Mouse (Mus musculus) erythroblast, adult 5-6 weeks (primary cell): ENCODE data around the gene Dynlt1b. TPM values are rescaled to one million over a fixed set of nuclear protein-coding genes. Genes with fewer than 3 reads are reported as not detected.
"Not testable (repeated sequence)": the region's sequence is repeated elsewhere in the genome, so short reads cannot be mapped to it uniquely, and the experiment has no call there.

Experiments used
- ATAC-seq: replicated peaks from 2 replicates; pipeline ENCODE4 v1.8.0; 2016; ENCODE audit warnings: moderate number of reproducible peaks, mild to moderate bottlenecking, moderate TSS enrichment, inconsistent platforms; ENCODE audit not compliant: poor library complexity, low FRiP score, severe bottlenecking
- total RNA-seq, 2 experiments: library from RNA; stranded (forward) in 1 of 2; stranded (reverse) in 1 of 2; fragments of 150-400 nt in 1 of 2; fragments of 200-764, 138-1000 nt in 1 of 2; gene quantifications; 2 replicates each; pipeline versions ENCODE4 v1.2.3 to v1.2.4; 2015 to 2017; ENCODE audit warnings: low replicate concordance in 2 of 2

Dynlt1b gene
- total RNA-seq, 2 experiments from 2014 or later = 47.7 to 49.7 TPM

- ATAC-seq = not testable (repeated sequence)
Observed at GRCm38 (mm10) chr17:6421547-6422326, 8.2 kb upstream of the Dynlt1b start.

GRCm38 (mm10) chr17:6422370-6422769 lies 7.5 kb upstream of the Dynlt1b start:
- ATAC-seq = not testable (repeated sequence)

GRCm38 (mm10) chr17:6422805-6423204 lies 7.1 kb upstream of the Dynlt1b start:
- ATAC-seq = not testable (repeated sequence)

- ATAC-seq = not testable (repeated sequence)
Observed at GRCm38 (mm10) chr17:6424294-6424980, 5.5 kb upstream of the Dynlt1b start.

DNA sequence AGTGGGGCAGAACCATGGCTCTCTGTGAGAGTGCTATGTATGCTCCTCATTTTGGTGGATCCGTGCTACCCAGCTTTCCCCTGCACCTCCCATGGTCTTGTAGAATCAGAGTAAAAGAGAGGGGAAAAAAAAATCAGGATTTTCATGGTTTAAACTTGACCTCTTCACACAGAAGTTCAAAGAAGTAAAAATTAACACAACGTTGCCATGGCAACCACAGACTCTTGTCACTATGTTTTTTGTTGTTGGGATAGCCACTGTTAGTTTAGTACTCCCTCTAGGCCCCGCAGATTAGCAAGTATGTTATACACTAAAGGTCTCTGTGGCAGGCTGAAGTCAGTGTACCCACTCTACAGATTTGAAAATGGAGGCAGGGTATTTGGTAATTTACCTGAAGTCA lies 4.6 kb upstream of the Dynlt1b start:
- ATAC-seq = not testable (repeated sequence)

GRCm38 (mm10) chr17:6426869-6427268 lies 3.0 kb upstream of the Dynlt1b start:
- not testable (repeated sequence) for ATAC-seq

GRCm38 (mm10) chr17:6428926-6429325 lies 986 bp upstream of the Dynlt1b start:
- not testable (repeated sequence) for ATAC-seq

GRCm38 (mm10) chr17:6430410-6431001 lies 594 bp downstream of the Dynlt1b start:
- ATAC-seq = peak; percentile 36

DNA sequence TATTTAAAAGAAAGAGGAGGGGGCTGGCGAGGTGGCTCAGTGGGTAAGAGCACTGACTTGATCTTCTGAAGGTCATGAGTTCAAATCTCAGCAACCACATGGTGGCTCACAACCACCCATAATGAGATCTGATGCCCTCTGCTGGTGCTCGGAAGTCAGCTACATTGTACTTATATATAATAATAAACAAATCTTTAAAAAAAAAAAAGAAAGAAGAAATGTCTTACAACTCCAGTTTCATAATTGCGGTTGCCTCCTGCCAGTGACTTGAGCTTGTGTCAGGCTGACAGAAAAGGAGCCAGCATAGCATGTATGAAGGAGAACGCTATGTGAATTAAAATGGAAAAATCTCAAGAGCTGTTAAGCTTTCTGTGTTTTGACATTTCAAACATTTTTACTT lies 2.5 kb downstream of the Dynlt1b start:
- not testable (repeated sequence) for ATAC-seq

GRCm38 (mm10) chr17:6433691-6434090 lies 3.8 kb downstream of the Dynlt1b start:
- ATAC-seq = not testable (repeated sequence)

- not testable (repeated sequence) for ATAC-seq
Observed at GRCm38 (mm10) chr17:6438080-6438479, 8.2 kb downstream of the Dynlt1b start.

GRCm38 (mm10) chr17:6439913-6440312 lies 10.0 kb downstream of the Dynlt1b start:
- ATAC-seq = not testable (repeated sequence)

DNA sequence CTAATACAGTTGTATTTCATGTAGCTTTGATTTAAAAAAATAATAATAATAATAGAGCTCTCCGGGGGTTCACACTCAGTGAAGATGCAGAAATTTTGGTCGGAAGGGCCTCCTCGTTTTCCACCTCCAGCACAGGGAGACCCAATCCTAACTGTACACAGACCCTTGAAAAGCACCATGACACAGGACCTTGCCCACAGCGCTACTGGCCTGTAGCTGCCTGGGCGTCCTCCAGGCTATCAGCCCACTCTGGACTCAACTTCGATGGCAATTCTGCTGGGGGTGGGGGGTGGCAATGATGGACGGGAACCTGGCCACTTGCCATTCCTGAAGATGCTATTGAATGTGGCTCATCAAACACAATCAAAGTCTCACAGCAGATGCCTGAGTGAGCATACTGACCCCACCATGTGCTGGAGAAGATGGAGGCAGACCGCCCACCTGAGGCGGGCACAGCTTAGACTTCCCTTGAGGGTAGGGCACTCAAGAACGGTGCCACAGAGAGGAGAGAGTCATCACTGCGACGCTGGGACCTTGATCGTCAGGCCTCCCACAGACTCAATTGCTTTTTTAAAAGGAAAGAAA lies 10.7 kb downstream of the Dynlt1b start:
- not testable (repeated sequence) for ATAC-seq

DNA sequence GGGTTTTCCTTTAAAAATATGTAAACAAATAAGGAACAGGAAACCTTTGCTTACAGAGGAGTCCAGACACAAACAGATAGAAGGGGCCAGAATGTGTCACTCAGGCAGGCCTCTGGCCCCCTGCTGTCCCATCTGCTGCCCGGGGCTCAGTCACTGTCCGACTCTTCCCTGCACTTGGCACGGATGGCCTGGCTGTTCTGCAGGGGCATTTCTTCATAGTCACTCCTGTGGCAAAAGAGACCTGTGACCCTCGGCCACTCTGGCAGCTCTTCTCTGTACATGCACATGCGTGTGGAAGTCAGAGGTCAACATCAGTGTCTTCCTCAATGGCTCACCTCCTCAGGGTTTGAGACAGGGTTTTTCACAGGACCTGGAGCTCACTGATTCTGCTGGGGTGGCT lies 11.3 kb downstream of the Dynlt1b start:
- ATAC-seq = not testable (repeated sequence)

DNA sequence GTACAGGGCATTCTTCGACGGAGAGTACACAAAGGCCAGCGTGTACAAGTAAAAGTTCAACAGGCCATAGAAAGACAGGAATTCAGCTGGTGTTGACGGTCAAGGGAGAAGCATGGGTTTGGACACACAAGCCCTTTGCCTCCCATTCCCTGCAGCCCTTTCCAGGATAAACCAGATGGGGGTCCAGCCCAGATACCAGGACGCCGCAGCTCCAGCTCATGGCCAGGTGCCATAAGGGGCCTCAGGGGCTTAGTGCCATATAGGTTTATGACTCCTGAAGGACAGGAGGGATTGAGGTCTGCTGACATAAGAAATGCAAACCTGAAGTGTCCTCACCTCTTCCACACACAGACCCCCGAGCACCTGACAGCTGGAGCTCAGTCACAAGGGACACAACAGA lies 12.6 kb downstream of the Dynlt1b start:
- ATAC-seq = not testable (repeated sequence)

GRCm38 (mm10) chr17:6445794-6446587 lies 16.1 kb downstream of the Dynlt1b start:
- ATAC-seq = not testable (repeated sequence)

DNA sequence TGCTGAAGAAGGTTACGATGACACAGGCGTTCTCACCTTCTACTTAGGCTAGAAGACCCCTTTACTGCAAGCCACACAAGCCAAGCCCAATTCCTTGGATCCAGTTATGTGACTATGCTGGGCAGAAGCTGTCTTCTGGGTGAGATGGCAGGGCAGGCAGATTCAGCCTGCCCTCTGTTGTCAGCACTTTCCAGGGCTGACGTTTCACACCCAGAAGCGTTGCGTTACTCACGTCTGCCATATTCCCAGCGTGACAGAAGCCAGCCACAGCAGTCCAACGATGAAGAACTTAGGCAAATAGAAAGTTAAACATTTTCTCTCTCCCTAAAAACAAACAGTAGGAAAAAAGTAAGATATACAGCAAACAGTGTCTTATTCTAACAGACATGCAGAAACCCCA lies 18.4 kb downstream of the Dynlt1b start:
- not testable (repeated sequence) for ATAC-seq

- ATAC-seq = not testable (repeated sequence)
Observed at GRCm38 (mm10) chr17:6449166-6449565, 19.3 kb downstream of the Dynlt1b start.

DNA sequence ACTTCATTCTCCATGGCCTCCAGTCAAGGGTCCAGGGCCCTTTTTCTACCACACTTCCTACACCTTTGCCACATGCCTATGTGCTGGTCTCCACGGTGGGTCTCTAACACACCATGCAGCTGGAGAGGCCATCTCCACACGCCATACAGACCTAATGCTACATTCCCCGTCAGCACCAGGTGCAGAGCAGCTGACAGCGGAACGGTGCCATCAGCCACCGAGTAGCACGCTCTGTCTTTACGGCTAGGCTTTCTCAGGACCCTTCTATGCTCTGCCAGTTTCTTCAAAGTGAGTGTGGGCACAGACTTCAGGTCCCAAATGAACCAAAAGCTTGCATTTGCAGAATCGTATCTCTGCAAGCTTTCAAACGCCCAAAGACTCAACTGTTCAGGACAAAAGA lies 21.3 kb downstream of the Dynlt1b start:
- not testable (repeated sequence) for ATAC-seq
